Mouse (Mus musculus): ENCODE measurements around the gene Grip1. TPM values are rescaled to one million over a fixed set of nuclear protein-coding genes. Genes with fewer than 3 reads are reported as not detected.
A peak's percentile ranks its signal among the peaks of the same experiment; 100 is the strongest.

Gene Grip1
- polyA plus RNA-seq, 1 experiment from 2014 or later = 3.3 TPM

DNA sequence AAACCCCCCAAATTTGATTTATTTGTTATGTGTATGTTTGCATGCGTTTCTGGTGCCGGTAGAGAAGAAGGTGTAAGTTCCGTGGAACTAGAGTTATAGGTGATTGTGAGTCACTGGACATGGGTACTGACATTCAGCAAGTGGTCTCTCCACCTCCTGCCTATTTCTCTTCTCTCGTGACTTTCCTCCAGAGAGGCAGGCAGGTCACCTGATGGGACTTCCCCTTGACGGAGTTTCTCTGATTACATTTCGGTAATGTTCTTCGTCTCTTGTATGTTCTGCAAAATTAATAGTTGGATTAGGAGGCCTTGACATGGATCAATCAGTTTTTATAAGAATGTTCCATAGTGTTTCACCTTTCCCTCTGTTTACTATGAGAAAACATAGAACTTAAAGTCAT is 23.4 kb upstream of the Grip1 start:
- no peak for ATAC-seq (ENCODE audit: low FRiP score, low TSS enrichment)
- WGBS = 81% methylated on average over 7 of the region's 7 CpGs
- Histone ChIP-seq H3K4me2 (replicated peaks; ENCODE audit: low read depth, low read length) (no peak overlapping the region), H3K9me3 (ENCODE audit: low read length) (no peaks in the 10 kb centered on the region), H3K27ac (ENCODE audit: low read length) (no peak overlapping the region), H3K4me1 (ENCODE audit: insufficient read depth, low read length) (no peaks in the 10 kb centered on the region), H3K4me3 (ENCODE audit: low read length) (no peak overlapping the region), H3K27me3 (ENCODE audit: insufficient read depth, low read length) (no peaks in the 10 kb centered on the region), H3K36me3 (ENCODE audit: insufficient read depth, low read length) (no peaks in the 10 kb centered on the region), H3K9ac (replicated peaks; ENCODE audit: low read length) (no peak overlapping the region)

DNA sequence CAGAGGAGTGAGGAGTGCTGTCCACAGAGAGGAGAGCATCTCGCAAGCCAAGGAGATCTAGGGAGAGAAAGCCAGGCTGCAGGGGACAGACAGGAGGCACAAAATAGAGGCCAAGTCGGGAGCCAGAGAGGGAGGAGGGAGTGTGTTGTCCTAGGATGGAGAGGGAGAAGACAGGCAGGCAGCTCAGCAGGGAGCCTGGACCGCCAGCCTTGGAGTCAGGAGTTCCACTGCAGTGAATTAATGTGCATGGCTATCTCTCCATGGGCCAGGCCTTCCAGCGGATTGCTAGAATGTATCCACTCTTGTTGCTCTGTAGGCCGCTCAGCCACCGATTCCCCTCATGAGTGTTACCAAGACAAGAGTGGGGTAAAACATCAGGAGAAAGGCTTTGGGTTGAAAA is 21.8 kb upstream of the Grip1 start:
- H3K9ac ChIP-seq (replicated peaks; ENCODE audit: low read length) = no peak overlapping the region
- H3K36me3 ChIP-seq (ENCODE audit: insufficient read depth, low read length) = no peaks in the 10 kb centered on the region
- no peak overlapping the region for H3K4me2 ChIP-seq (replicated peaks; ENCODE audit: low read depth, low read length)
- H3K27me3 ChIP-seq (ENCODE audit: insufficient read depth, low read length) = no peaks in the 10 kb centered on the region
- no peak overlapping the region for H3K4me3 ChIP-seq (ENCODE audit: low read length)
- no peak overlapping the region for H3K27ac ChIP-seq (ENCODE audit: low read length)
- no peaks in the 10 kb centered on the region for H3K9me3 ChIP-seq (ENCODE audit: low read length)
- no peak for ATAC-seq (ENCODE audit: low FRiP score, low TSS enrichment)
- H3K4me1 ChIP-seq (ENCODE audit: insufficient read depth, low read length) = 0 out of 2 replicates have a peak, but pooled peaks cover 6% of the 10 kb centered on the region
- 78% methylated on average over 6 of the region's 6 CpGs for WGBS

GRCm38 (mm10) chr10:119435818-119436217 is 17.8 kb upstream of the Grip1 start:
- H3K27ac ChIP-seq (ENCODE audit: low read length) = 0 out of 2 replicates have a peak overlapping the region, but pooled peaks have one; percentile 14
- H3K4me1 ChIP-seq (ENCODE audit: insufficient read depth, low read length) = 0 out of 2 replicates have a peak, but pooled peaks cover 6% of the 10 kb centered on the region
- H3K4me3 ChIP-seq (ENCODE audit: low read length) = no peak overlapping the region
- 65% methylated on average over 7 of the region's 7 CpGs for WGBS
- H3K9ac ChIP-seq (replicated peaks; ENCODE audit: low read length) = no peak overlapping the region
- no peaks in the 10 kb centered on the region for H3K9me3 ChIP-seq (ENCODE audit: low read length)
- no peaks in the 10 kb centered on the region for H3K27me3 ChIP-seq (ENCODE audit: insufficient read depth, low read length)
- no peak overlapping the region for H3K4me2 ChIP-seq (replicated peaks; ENCODE audit: low read depth, low read length)
- ATAC-seq (ENCODE audit: low FRiP score, low TSS enrichment) = peak; percentile 80
- H3K36me3 ChIP-seq (ENCODE audit: insufficient read depth, low read length) = no peaks in the 10 kb centered on the region

DNA sequence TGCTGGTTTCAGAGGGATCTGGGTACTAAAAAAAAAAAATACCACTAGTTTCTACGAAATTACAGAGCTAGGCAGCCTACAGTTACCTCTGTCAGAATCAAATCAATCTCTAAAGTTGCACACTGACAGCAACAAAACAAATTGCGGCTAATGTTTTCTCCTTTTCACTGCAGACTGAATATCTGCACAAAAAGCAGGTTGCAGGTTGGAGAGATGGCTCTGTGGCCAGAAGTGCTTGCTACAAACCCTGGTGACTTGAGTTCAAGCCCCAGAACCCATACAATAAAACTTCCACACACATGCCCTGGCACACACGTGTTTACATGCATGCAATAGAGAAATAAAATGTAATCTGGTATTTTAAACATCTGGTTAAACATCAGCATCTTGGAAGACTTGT is 16.3 kb upstream of the Grip1 start:
- H3K4me3 ChIP-seq (ENCODE audit: low read length) = no peak overlapping the region
- 73% methylated on average over 3 of the region's 3 CpGs for WGBS
- H3K4me2 ChIP-seq (replicated peaks; ENCODE audit: low read depth, low read length) = no peak overlapping the region
- peaks cover 9% of the 10 kb centered on the region; the same call in 1 of the 2 replicates for H3K4me1 ChIP-seq (ENCODE audit: insufficient read depth, low read length)
- no peaks in the 10 kb centered on the region for H3K9me3 ChIP-seq (ENCODE audit: low read length)
- no peaks in the 10 kb centered on the region for H3K36me3 ChIP-seq (ENCODE audit: insufficient read depth, low read length)
- no peak overlapping the region for H3K27ac ChIP-seq (ENCODE audit: low read length)
- no peak overlapping the region for H3K9ac ChIP-seq (replicated peaks; ENCODE audit: low read length)
- ATAC-seq (ENCODE audit: low FRiP score, low TSS enrichment) = no peak
- H3K27me3 ChIP-seq (ENCODE audit: insufficient read depth, low read length) = no peaks in the 10 kb centered on the region

DNA sequence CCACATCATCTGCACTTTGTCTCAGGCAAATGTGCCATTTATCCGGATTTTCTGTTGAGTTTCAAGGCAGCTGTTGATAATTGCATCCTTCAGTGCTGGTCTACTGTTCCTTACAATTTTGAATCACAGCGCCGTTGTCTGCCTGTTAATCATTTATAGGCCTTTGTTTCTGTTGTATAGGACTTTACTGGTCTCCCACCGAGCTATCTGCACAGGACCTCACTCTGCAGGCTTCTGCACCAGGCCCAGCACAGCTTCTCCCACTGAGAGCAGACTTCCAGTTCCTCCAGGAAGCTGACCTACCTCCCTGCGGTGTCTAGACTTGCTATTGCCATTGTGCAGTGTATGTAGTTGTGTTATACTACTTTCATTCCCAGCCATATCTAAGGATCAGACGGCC is 11.9 kb upstream of the Grip1 start:
- no peak overlapping the region for H3K27ac ChIP-seq (ENCODE audit: low read length)
- H3K4me1 ChIP-seq (ENCODE audit: insufficient read depth, low read length) = peaks cover 3% of the 10 kb centered on the region; the same call in 1 of the 2 replicates
- H3K4me2 ChIP-seq (replicated peaks; ENCODE audit: low read depth, low read length) = no peak overlapping the region
- no peak overlapping the region for H3K9ac ChIP-seq (replicated peaks; ENCODE audit: low read length)
- WGBS = 33% methylated on average over 6 of the region's 6 CpGs
- H3K27me3 ChIP-seq (ENCODE audit: insufficient read depth, low read length) = no peaks in the 10 kb centered on the region
- H3K9me3 ChIP-seq (ENCODE audit: low read length) = no peaks in the 10 kb centered on the region
- ATAC-seq (ENCODE audit: low FRiP score, low TSS enrichment) = peak; percentile 63; the same call in 1 of the 2 replicates
- no peaks in the 10 kb centered on the region for H3K36me3 ChIP-seq (ENCODE audit: insufficient read depth, low read length)
- no peak overlapping the region for H3K4me3 ChIP-seq (ENCODE audit: low read length)

- Histone ChIP-seq H3K27me3 (ENCODE audit: insufficient read depth, low read length) (no peaks in the 10 kb centered on the region; the same call in 1 of the 2 replicates), H3K27ac (ENCODE audit: low read length) (no peak overlapping the region), H3K9me3 (ENCODE audit: low read length) (no peaks in the 10 kb centered on the region), H3K4me3 (ENCODE audit: low read length) (no peak overlapping the region), H3K9ac (replicated peaks; ENCODE audit: low read length) (no peak overlapping the region), H3K4me1 (ENCODE audit: insufficient read depth, low read length) (no peaks in the 10 kb centered on the region), H3K4me2 (replicated peaks; ENCODE audit: low read depth, low read length) (no peak overlapping the region; the same call in 1 of the 2 replicates), H3K36me3 (ENCODE audit: insufficient read depth, low read length) (no peaks in the 10 kb centered on the region)
- WGBS = 75% methylated on average over 14 of the region's 14 CpGs
- ATAC-seq (ENCODE audit: low FRiP score, low TSS enrichment) = peak; percentile 19; the same call in 1 of the 2 replicates
Observed at GRCm38 (mm10) chr10:119447392-119447914, 6.2 kb upstream of the Grip1 start.

DNA sequence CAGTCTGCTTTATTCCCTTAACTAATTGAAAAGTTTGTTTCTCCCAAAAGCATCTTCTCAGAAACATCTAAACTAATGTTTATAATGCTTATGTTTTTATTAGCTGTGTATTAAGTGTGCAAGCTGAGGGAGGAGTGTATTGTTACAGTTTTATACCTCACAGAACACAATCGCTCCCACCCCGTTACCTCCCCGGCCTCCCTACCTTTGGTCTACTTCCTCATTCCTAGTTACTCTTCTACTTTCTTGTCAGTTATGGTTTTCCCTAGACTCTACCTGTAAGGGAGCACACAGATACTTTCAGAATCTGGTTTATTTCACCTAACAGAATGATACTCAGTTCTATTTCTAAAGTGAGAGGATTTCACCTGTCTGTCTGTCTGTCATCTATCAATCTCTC is 5.7 kb upstream of the Grip1 start:
- no peak overlapping the region for H3K27ac ChIP-seq (ENCODE audit: low read length)
- H3K4me2 ChIP-seq (replicated peaks; ENCODE audit: low read depth, low read length) = no peak overlapping the region; the same call in 1 of the 2 replicates
- no peak overlapping the region for H3K4me3 ChIP-seq (ENCODE audit: low read length)
- 0 out of 2 replicates have a peak, but pooled peaks cover 1% of the 10 kb centered on the region for H3K4me1 ChIP-seq (ENCODE audit: insufficient read depth, low read length)
- no peaks in the 10 kb centered on the region for H3K36me3 ChIP-seq (ENCODE audit: insufficient read depth, low read length)
- 70% methylated on average over 3 of the region's 3 CpGs for WGBS
- H3K9ac ChIP-seq (replicated peaks; ENCODE audit: low read length) = no peak overlapping the region
- H3K9me3 ChIP-seq (ENCODE audit: low read length) = no peaks in the 10 kb centered on the region
- no peaks in the 10 kb centered on the region; the same call in 1 of the 2 replicates for H3K27me3 ChIP-seq (ENCODE audit: insufficient read depth, low read length)
- no peak for ATAC-seq (ENCODE audit: low FRiP score, low TSS enrichment)

DNA sequence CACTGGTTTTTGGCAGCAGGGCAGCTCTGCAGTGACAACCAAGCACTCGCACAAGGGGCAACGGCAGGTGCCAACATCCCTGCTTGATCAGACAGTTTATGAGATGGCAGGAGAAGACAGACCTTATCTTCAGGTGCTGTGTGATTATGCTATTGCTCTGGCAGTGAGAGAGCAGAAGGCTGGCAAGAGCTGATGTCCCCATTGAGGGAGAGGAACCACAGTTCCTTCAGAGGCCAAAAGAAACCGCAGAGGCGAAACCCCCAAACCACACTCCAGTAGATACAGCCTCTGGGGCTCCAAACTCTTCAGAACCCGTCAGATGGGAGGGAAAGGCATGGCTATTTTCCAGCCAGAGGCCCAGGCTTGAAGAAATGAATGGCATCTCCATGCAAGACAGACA is 932 bp upstream of the Grip1 start:
- no peaks in the 10 kb centered on the region for H3K9me3 ChIP-seq (ENCODE audit: low read length)
- H3K27ac ChIP-seq (ENCODE audit: low read length) = no peak overlapping the region
- no peaks in the 10 kb centered on the region; the same call in 1 of the 2 replicates for H3K27me3 ChIP-seq (ENCODE audit: insufficient read depth, low read length)
- WGBS = 42% methylated on average over 5 of the region's 5 CpGs
- H3K4me1 ChIP-seq (ENCODE audit: insufficient read depth, low read length) = peaks cover 17% of the 10 kb centered on the region
- peak overlapping the region; percentile 98; the same call in 1 of the 2 replicates for H3K4me2 ChIP-seq (replicated peaks; ENCODE audit: low read depth, low read length)
- peak overlapping the region; percentile 83 for H3K4me3 ChIP-seq (ENCODE audit: low read length)
- ATAC-seq (ENCODE audit: low FRiP score, low TSS enrichment) = no peak
- H3K36me3 ChIP-seq (ENCODE audit: insufficient read depth, low read length) = no peaks in the 10 kb centered on the region
- H3K9ac ChIP-seq (replicated peaks; ENCODE audit: low read length) = no peak overlapping the region

DNA sequence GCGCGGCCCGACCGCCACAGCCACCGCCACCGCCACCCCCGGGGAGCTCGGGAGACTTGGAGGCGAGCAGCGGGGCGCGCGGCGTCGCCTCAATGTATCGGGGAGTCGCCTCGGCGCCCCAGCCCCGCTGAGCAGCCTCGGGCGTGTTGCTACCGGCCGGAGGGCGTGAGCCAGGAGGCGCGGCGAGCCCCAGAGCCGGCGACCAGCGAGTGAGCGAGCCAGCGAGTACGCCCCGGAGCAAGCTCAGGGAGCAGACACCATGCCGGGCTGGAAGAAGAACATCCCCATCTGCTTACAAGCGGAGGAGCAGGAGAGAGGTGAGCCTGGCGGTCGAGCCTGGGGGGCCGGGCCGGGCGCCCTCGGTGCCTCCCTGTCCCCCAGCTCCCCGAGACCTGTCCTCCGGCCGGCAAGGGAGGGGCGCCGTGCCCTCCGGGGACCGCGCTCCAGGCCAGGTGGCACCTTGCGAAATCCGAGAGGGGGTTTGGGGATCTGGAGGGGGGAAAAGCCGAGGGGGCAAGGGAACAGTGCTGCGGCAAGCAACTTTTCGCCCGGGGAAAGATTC is 557 bp downstream of the Grip1 start:
- Histone ChIP-seq H3K36me3 (ENCODE audit: insufficient read depth, low read length) (no peaks in the 10 kb centered on the region), H3K4me3 (ENCODE audit: low read length) (peak overlapping the region; percentile 83), H3K9ac (replicated peaks; ENCODE audit: low read length) (peak overlapping the region; percentile 81), H3K27me3 (ENCODE audit: insufficient read depth, low read length) (no peaks in the 10 kb centered on the region; the same call in 1 of the 2 replicates), H3K9me3 (ENCODE audit: low read length) (no peaks in the 10 kb centered on the region), H3K4me2 (replicated peaks; ENCODE audit: low read depth, low read length) (peak overlapping the region; percentile 98), H3K27ac (ENCODE audit: low read length) (peak overlapping the region; percentile 72), H3K4me1 (ENCODE audit: insufficient read depth, low read length) (peaks cover 17% of the 10 kb centered on the region)
- ATAC-seq (ENCODE audit: low FRiP score, low TSS enrichment) = peak; percentile 79
- under 1% methylated on average over 37 of the region's 57 CpGs for WGBS
